Mouse (Mus musculus): Measurements from ENCODE around the gene Psme2b. TPM values are rescaled to one million over a fixed set of nuclear protein-coding genes. Genes with fewer than 3 reads are reported as not detected.
"Not testable (repeated sequence)": the region's sequence is repeated elsewhere in the genome, so short reads cannot be mapped to it uniquely, and the experiment has no call there.

Psme2b gene
- polyA plus RNA-seq, 1 experiment, result 4.0 TPM

DNA sequence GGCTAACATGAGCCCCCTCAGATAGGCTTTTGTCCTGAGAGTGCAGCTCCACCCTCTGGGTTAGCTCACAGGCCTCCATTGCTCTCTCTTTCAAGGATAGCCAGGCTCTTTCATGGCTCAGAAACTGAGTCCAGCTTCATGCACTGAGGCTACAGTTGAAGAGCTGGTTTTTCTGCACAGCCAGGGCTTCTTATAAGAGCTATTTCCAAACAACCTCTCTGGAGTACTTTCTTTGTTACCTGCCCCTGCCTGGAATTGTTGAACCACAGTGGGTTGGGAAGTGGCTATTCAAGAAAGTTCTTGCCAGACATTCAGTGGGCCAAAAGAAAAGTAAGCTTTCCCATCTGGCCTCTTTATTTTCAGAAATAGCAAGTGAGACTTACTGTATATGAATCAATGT lies 6.7 kb downstream of the Psme2b start:
- H3K4me1 ChIP-seq (ENCODE audit: control insufficient read depth, insufficient read depth, low read length); DNase-seq; H3K27ac ChIP-seq (ENCODE audit: insufficient read depth, low read depth, low read length); H3K27me3 ChIP-seq (replicated peaks; ENCODE audit: control insufficient read depth, insufficient read depth, low read length); H3K36me3 ChIP-seq (ENCODE audit: control insufficient read depth, insufficient read depth, low read length); H3K4me3 ChIP-seq (ENCODE audit: insufficient read depth, low read depth, low read length): not testable (repeated sequence)

DNA sequence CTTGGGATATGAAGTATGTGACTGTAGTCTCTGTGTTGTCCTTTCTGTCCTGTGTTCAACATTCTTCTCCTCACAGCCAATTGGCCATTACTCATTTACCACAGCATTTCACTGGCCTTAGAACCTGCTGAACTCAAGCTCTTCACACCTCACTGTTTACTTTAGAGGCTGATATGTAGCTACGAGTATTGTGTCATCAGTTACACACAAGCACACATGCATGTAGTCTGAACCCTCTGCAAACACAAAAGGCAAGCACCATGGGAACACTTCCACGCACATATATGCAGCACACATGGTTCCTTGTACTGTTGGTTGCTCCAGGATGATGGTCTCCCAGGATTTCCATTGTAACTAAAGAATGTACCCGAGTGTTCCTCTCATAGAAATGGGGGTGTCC lies 10.7 kb downstream of the Psme2b start:
- not testable (repeated sequence) for H3K27ac ChIP-seq (ENCODE audit: insufficient read depth, low read depth, low read length); H3K4me3 ChIP-seq (ENCODE audit: insufficient read depth, low read depth, low read length); H3K4me1 ChIP-seq (ENCODE audit: control insufficient read depth, insufficient read depth, low read length); H3K27me3 ChIP-seq (replicated peaks; ENCODE audit: control insufficient read depth, insufficient read depth, low read length); H3K36me3 ChIP-seq (ENCODE audit: control insufficient read depth, insufficient read depth, low read length)
- DNase-seq, result peak; percentile 6
- WGBS, result no CpG with 5 or more reads among the region's 3 CpGs

DNA sequence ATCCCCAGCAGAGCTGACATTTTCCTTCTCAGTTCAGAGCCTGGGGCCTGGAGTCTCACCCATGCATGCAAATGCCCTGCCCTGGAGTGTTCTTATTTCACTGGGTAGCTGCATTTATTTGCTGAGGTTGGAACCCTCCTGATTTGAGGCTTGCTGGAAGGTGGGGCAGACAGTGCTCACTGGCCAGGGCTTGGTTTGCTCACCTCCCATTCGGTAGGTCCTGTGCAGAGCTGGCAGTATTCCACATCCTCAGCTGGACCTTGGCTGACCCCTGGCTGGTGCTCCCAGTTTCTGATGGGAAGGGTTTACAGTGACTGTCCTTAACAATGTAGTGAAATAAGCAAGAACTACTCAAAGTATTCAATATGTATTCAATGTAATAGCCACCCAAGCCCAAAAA lies 12.1 kb downstream of the Psme2b start:
- DNase-seq, result peak; percentile 4
- WGBS, result 7% methylated on average over 1 of the region's 1 CpGs
- not testable (repeated sequence) for H3K4me3 ChIP-seq (ENCODE audit: insufficient read depth, low read depth, low read length); H3K27me3 ChIP-seq (replicated peaks; ENCODE audit: control insufficient read depth, insufficient read depth, low read length); H3K36me3 ChIP-seq (ENCODE audit: control insufficient read depth, insufficient read depth, low read length); H3K4me1 ChIP-seq (ENCODE audit: control insufficient read depth, insufficient read depth, low read length)
- 0 out of 2 replicates have a peak overlapping the region, but pooled peaks have one; percentile 38 for H3K27ac ChIP-seq (ENCODE audit: insufficient read depth, low read depth, low read length)

DNA sequence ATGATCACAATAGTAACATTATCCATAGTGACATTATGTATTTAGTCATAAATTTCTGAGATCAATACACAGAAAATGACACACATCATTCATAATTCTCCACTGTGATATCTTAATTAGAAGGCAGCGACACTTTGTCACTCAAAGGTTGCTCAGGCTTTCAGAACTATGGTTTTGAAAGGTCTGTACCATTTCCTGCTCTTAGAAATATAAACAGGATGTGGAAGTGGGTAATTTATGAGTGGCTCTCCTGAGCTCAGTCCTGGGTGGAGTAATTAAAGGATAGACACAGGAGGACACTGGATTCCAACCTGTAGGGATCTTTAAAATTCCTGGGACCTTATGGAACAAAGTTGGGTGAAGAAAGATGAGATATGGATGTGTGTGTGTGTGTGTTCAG lies 12.6 kb downstream of the Psme2b start:
- H3K4me3 ChIP-seq (ENCODE audit: insufficient read depth, low read depth, low read length); H3K27ac ChIP-seq (ENCODE audit: insufficient read depth, low read depth, low read length); H3K36me3 ChIP-seq (ENCODE audit: control insufficient read depth, insufficient read depth, low read length); DNase-seq; H3K4me1 ChIP-seq (ENCODE audit: control insufficient read depth, insufficient read depth, low read length); H3K27me3 ChIP-seq (replicated peaks; ENCODE audit: control insufficient read depth, insufficient read depth, low read length): not testable (repeated sequence)
- 47% methylated on average over 1 of the region's 1 CpGs for WGBS

DNA sequence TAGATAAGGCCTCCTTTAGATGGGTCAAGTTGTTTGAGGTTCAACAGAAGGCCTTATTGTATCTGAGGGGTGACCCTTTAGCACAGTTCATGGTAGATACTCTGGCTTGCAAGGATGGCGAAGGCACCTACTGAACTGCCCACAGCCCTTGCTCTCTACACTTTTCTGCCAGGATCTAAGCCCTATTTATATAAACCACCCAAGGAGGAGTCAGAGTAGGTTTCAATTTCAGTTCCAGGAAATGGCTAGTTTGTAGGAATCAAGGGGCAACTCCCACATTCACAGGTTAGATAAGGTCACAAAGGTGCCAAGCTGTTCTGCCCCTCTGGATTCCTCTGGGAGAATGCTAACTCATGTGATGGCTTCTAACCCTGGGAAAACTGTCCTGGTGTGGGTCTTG lies 17.9 kb downstream of the Psme2b start:
- H3K27me3 ChIP-seq (replicated peaks; ENCODE audit: control insufficient read depth, insufficient read depth, low read length); H3K36me3 ChIP-seq (ENCODE audit: control insufficient read depth, insufficient read depth, low read length); DNase-seq; H3K4me1 ChIP-seq (ENCODE audit: control insufficient read depth, insufficient read depth, low read length); H3K4me3 ChIP-seq (ENCODE audit: insufficient read depth, low read depth, low read length); H3K27ac ChIP-seq (ENCODE audit: insufficient read depth, low read depth, low read length): not testable (repeated sequence)
- 88% methylated on average over 1 of the region's 1 CpGs for WGBS

DNA sequence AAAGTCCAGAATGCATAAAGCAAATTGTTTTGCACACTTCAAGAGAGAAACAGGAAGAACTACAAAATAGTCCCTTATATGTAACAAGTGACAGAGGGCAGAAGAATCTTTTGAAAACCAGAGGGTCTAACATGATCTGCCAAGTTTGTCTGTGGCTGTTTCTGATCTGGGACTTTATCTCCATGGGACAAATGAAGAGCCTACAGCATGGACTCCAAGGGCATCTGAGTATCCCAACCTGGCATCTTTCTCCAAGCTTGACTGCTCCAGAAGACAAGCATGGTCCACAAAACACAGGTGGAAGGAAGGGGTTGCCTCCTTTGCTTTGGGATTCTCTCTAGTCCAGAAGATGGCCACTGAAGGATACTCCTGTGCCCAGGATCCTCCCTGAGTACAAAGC lies 19.6 kb downstream of the Psme2b start:
- H3K4me1 ChIP-seq (ENCODE audit: control insufficient read depth, insufficient read depth, low read length); H3K4me3 ChIP-seq (ENCODE audit: insufficient read depth, low read depth, low read length); DNase-seq; H3K27me3 ChIP-seq (replicated peaks; ENCODE audit: control insufficient read depth, insufficient read depth, low read length); H3K27ac ChIP-seq (ENCODE audit: insufficient read depth, low read depth, low read length); H3K36me3 ChIP-seq (ENCODE audit: control insufficient read depth, insufficient read depth, low read length): not testable (repeated sequence)

DNA sequence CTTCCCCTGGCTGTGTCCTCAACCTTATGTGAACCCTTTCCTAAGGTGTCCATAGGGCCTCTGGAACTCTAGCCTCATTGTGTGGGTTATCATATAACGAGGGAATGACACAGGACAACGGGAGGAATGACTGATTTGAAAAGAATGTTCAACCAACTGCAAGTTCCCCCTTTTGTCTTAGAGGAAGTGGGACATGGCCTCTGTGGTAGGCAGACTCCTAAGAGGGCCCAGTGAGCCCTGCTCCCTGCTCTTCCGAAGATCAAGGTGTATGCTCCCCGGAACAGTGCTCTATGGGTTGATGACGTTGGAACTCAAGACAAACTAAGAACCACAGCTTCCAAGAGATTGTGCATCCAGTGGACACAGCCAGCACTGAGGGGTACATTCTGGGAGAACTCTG lies 22.2 kb downstream of the Psme2b start:
- H3K27me3 ChIP-seq (replicated peaks; ENCODE audit: control insufficient read depth, insufficient read depth, low read length); H3K4me1 ChIP-seq (ENCODE audit: control insufficient read depth, insufficient read depth, low read length); H3K4me3 ChIP-seq (ENCODE audit: insufficient read depth, low read depth, low read length); DNase-seq; H3K36me3 ChIP-seq (ENCODE audit: control insufficient read depth, insufficient read depth, low read length); H3K27ac ChIP-seq (ENCODE audit: insufficient read depth, low read depth, low read length): not testable (repeated sequence)
- 83% methylated on average over 5 of the region's 5 CpGs for WGBS

DNA sequence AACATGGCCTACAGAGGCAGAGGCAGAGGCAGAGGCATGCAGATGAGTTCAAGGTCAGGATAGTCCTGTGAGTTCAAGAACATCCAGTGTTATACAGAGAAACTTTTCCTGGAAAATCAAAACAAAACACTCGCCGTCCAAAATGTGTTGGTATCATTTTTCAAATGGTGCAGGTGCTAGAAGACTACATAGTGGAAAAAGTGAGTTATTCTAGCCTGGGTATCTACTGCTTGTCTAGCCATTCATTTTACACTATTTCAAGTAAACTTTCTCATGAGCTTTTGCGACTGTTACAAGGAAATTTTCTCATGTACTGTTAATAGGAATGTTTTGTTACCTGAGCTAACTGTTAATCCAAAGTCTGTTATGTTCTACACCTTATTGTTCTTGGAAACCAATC lies 27.6 kb downstream of the Psme2b start:
- WGBS, result 65% methylated on average over 3 of the region's 3 CpGs
- H3K4me1 ChIP-seq (ENCODE audit: control insufficient read depth, insufficient read depth, low read length), result peaks cover 3% of the 10 kb centered on the region; the same call in 1 of the 2 replicates
- no peaks in the 10 kb centered on the region for H3K27me3 ChIP-seq (replicated peaks; ENCODE audit: control insufficient read depth, insufficient read depth, low read length)
- no peak overlapping the region for H3K27ac ChIP-seq (ENCODE audit: insufficient read depth, low read depth, low read length)
- no peak for TF ChIP-seq CTCF (conservative IDR thresholded peaks at IDR 0.05; ENCODE audit: insufficient read depth, insufficient read length, low read depth, low read length)
- TF ChIP-seq POLR2A (IDR thresholded peaks at IDR 0.05; ENCODE audit: low read depth, low read length), result no peak
- H3K4me3 ChIP-seq (ENCODE audit: insufficient read depth, low read depth, low read length), result no peak overlapping the region
- H3K36me3 ChIP-seq (ENCODE audit: control insufficient read depth, insufficient read depth, low read length), result no peaks in the 10 kb centered on the region
- DNase-seq, result no peak

DNA sequence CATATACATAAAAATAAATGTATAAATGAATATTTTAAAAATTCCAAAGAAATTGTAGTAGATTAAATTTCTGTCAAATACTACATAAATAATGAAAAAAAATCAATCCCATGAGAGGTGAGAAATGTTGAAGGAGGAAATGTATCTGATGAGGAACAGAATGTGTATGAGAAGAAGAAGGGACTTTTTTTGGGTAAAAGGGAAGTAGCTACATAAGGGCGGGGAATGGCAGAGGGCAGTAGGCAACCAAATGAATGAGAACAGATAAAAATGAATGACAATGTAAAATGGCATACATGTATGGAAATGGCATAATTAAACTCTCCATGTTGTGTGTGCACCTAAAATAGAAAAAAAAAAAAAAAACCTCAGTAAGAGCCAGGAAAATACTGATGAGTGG lies 32.4 kb downstream of the Psme2b start:
- no peaks in the 10 kb centered on the region for H3K36me3 ChIP-seq (ENCODE audit: control insufficient read depth, insufficient read depth, low read length)
- WGBS, result 93% methylated on average over 1 of the region's 1 CpGs
- H3K4me1 ChIP-seq (ENCODE audit: control insufficient read depth, insufficient read depth, low read length), result no peaks in the 10 kb centered on the region
- no peak for DNase-seq
- no peaks in the 10 kb centered on the region for H3K27me3 ChIP-seq (replicated peaks; ENCODE audit: control insufficient read depth, insufficient read depth, low read length)
- no peak overlapping the region for H3K27ac ChIP-seq (ENCODE audit: insufficient read depth, low read depth, low read length)
- H3K4me3 ChIP-seq (ENCODE audit: insufficient read depth, low read depth, low read length), result no peak overlapping the region
- TF ChIP-seq CTCF (conservative IDR thresholded peaks at IDR 0.05; ENCODE audit: insufficient read depth, insufficient read length, low read depth, low read length) (no peak), POLR2A (IDR thresholded peaks at IDR 0.05; ENCODE audit: low read depth, low read length) (no peak)

Measured in kidney, adult 2 months (tissue).